Mouse (Mus musculus): ENCODE data around the gene Mtx3.

Gene Mtx3

DNA sequence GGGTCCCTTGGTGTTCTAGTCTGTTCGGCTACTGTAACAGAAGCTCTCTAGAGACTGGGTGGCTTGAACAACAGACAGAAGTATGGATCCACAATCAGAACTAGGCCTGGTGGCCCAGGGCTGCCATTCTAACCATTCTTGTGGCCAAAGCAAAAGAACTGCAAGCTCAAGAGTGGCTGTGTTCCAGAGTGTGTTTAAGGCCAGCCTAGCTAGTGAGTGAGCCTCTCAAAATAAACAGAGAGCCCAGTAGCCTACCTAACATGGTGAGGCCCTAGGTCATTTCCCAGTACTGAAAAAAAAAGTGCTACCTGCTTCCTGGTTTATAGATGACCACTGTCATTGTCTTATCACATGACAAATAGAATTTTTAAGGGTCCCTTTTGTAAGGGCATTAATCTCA lies 39.6 kb downstream of the Mtx3 start:
- no peak for DNase-seq (ENCODE audit: low spot score)

DNA sequence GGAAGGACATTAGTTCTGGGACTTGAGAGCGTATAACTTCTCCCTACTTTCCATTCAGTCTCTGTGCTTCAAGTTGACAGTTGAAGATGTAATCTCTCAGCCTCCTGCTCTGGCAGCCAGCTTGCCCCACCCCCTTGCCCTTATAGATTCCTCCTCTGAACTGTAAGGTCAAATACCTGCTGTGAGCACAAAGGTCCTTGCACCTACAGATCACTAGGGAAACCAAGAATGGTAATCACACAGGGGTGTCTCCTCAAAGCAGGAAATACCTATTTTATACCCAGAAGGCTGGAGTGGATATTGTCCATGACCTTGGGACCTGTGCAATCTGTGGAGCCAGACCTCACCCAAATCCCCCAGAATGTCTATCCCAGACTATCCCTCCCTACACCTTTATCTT lies 40.4 kb downstream of the Mtx3 start:
- no peak for DNase-seq (ENCODE audit: low spot score)

DNA sequence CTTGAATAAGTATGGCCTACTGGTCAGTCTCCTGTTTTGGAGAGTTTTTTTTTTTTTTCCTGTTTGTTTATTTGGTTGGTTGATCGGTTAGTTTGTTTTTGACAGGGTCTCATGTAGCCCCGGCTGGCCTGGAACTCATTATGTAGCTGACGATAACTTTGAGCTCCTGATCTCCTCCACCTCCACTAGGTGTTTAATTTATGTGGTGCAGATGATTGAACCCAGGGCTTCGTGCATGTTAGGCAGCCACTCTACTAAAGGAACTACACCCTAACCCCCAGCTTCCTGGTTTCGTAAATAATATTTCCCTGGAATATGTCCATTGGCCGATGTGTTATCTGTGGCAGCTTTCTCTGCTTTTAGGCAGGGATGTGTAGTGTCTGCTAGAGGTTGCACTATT lies 54.5 kb downstream of the Mtx3 start:
- no peak for DNase-seq (ENCODE audit: low spot score)

DNA sequence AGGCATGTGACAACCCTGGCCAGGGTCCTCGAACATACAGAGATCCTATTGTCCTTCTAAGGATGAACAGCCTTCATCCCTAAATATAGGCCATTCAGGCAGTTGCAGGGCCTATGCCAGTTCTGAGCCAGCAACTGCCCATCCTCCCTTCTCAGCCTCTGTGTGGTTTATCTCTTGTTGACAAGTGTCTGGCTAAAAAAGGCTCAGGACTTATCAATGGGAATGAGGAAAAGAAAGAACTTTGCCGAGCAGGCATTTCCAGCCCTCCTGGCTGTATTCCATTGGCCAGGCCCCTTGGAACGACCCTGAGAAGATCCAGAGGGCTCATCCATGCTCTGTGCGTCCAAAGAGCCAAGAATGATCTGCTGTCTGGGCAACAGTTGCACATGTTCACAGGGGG lies 58.7 kb downstream of the Mtx3 start:
- no peak for DNase-seq (ENCODE audit: low spot score)

DNA sequence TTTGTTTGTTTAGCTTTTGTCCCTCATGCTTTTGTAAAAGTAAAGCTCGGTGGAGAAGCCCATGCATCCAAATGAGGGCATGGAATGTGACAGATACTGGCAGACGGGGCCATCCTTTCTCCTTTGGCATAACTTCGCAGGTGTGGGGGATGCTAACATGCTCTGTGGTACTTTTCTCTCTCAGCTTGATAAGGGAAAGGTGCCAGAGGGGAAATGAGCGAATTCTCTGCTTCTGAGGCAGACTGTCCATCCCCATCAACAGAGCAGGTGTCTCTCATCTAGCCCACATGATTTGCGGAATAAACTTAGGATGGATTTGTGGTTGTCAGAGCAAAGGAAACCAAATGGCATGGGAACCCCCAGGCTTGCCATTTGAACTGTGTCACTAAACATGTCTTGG lies 61.4 kb downstream of the Mtx3 start:
- DNase-seq (ENCODE audit: low spot score): no peak

DNA sequence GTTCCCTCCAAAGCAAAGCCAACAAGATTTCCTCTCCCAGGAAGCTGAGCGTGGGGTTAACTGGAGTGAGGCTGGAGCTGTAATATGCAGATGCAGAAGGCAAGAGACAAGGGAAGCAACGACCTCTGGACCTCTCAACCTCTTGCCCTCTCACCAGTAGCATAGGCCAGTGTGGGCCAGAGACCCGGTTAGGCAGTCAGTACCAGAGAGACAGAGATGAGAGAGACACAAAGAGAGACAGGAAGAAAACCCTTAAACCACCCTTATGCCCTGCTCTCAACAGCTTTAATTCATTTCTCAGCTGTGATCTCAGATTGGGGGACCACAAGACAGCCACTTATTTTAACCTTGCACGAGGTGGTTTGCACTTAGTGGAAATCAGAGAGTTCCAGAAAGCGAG lies 62.8 kb downstream of the Mtx3 start:
- no peak for DNase-seq (ENCODE audit: low spot score)

All from urinary bladder, postnatal 14 days (tissue).